Mouse (Mus musculus) erythroblast, adult 5-6 weeks (primary cell): ENCODE results near the gene Chl1. TPM values are rescaled to one million over a fixed set of nuclear protein-coding genes. Genes with fewer than 3 reads are reported as not detected.

Experiments
- ATAC-seq: replicated peaks from 2 replicates; pipeline ENCODE4 v1.8.0; 2016; ENCODE audit warnings: moderate number of reproducible peaks, mild to moderate bottlenecking, moderate TSS enrichment, inconsistent platforms; ENCODE audit not compliant: poor library complexity, low FRiP score, severe bottlenecking
- total RNA-seq, 2 experiments: library from RNA; stranded (forward) in 1 of 2; stranded (reverse) in 1 of 2; fragments of 150-400 nt in 1 of 2; fragments of 200-764, 138-1000 nt in 1 of 2; gene quantifications; 2 replicates each; pipeline versions ENCODE4 v1.2.3 to v1.2.4; 2015 to 2017; ENCODE audit warnings: low replicate concordance in 2 of 2

Chl1 gene
- total RNA-seq, 2 experiments from 2014 or later: not detected

DNA sequence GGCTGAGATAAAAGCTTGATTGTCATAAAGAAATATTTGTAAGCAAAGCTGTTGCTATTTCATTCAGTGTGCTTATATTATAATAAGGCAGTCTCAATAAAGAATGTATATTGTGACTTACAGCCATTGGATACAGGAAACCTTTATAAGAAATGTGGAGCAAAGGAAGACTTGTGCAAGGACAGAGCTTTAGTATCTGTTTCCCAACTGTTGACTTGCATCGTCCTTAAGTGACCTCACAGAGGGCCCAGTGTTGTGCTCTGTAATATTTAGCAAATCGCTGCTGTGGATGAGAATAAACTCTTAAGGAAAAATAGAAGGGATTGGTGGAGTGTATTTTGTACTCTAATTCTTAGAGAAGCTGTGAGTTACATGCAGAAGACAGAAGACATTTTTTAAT is 23.6 kb downstream of the Chl1 start:
- no peak for ATAC-seq

DNA sequence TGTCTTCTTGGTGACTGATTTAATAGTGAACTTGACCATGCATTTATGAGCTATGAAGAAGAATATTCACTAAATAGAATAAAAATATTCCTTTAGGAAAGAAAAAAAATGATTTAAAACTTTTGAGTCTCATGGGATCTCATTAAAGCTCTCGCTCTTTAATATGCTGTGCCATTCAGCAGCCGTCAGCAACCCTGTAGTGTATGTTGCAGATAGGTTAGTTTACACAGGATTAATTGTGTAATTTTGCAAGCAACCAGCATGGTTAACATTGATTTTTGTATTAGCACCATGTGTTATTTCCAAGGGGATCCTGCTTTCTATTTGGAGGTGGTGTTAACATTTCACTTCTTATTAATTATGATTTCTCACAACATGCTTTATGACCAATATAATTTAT is 32.2 kb downstream of the Chl1 start:
- no peak for ATAC-seq

DNA sequence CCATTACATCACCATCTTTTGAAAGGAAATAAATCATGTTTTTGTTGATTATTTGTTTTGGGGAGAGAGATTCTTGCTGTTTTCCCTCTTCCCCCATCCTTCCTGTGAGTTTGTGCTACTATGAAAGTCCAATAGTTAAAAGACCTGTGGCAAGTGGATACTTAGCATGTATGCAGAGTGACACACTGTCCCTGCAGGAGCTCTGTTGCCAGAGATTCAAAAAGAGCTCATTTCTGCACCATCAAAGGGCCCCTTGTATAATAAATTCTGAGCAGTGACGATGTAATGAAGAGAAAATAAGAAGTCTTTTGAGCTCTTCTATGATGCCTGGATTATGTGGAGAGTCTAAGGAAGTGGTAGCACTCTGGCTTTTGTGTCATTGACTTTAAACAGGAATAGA is 33.4 kb downstream of the Chl1 start:
- ATAC-seq: no peak

DNA sequence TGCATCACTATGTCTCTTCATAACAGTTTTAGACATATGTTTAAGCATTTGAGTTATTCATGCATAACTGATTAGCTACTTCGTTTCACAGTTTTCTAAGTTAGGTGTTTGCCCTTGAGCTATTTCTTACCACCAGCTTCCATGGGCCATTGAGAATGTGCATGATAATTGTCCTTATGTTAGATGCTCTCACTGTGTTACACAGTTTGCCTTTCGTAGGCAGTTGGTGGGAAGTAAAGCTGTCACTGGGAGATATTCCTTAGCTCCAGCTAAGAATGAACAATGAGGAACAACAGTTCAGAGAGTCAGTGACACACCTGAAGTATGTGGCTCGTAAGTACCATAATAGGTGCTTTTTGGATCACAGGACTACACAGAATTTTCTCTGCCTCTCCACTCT is 35.9 kb downstream of the Chl1 start:
- no peak for ATAC-seq

DNA sequence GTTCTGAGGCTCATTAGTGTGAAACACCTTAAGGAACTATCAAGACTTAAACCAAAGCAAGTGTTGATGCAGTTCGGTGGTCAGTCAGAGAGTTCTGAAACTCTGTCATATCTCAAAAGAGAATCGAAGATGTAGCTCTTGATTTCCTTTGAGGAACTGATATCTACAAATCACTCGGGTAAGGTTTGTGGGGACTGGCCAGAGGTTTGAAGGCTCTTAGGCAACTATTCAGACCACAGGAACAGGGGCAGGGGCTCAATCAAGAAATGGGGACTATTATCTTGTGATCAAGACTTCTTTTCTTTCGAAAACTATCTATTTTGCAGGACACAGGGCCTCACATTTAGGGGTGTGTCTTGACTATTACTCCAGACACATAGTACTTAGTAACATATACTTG is 39.5 kb downstream of the Chl1 start:
- no peak for ATAC-seq

DNA sequence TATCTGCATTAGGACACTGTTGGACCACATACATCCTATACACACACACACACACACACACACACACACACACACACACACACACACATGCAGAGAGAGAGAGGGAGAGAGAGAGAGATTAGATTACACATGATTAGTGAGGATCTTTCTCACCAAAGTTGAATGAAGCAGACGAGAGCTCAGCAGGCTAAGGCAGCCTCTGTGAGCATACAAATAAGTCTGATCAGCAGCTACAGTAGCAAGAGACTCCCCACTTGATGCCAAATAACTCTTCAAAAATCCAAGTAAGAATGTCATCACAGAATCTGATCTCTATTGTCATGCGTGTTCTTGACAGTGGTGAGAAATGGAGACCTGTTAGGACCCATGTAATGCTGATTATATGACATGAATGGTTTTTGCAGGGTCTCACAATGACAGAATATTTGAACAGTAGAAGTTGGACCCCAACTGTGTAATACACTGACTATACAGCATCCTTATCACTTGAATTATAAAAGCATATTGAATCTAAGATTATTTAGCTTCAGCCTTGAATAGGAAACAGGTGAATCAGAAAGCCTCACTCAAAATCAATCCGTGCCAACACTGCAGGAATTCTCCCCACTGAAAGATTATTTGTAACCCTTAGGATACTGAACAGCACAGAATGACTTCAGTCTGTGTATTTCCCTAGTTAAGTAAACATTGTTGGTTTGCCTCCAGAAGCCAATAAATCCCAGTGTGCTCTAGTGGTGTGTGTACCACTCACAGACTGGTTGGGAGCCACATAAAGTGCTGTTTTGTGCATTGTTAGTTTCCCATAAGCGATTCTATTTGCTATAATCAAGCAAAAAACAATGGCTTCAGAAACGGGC is 47.9 kb downstream of the Chl1 start:
- ATAC-seq: no peak

DNA sequence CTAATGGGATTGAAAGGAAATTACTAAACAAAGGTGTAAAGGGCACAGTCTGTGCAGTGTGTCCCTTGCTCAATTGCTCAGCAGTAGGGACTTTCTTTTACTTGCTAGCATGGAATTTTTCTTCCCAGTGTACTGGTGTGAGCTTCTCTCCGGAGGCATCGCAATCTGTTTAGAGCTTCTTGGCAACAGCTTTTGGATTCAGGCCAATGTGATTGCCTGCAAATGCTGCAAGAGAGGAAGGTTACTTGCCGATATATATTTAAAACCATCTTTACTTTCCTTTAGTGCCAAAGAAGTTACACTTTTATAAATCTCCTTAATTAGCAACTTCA is 48.5 kb downstream of the Chl1 start:
- no peak for ATAC-seq

DNA sequence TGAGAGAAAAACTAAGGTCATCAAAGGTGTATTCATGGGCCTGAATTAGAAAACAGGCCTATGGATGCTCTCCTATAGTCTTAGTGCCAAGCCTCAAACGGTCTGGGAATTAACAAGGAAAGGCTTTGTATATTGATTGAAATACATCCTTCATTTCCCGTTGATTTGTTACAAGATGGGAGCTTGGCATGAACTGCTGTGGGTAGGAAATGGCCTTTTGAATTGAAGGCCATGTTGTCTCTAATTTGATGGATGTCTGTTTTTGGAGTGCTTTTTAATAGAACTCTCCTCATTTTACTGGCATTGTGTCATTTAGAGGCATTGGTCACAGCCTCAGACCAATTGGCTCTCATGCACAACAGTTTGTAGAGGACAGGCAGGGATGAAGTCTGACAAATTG is 49.0 kb downstream of the Chl1 start:
- no peak for ATAC-seq

DNA sequence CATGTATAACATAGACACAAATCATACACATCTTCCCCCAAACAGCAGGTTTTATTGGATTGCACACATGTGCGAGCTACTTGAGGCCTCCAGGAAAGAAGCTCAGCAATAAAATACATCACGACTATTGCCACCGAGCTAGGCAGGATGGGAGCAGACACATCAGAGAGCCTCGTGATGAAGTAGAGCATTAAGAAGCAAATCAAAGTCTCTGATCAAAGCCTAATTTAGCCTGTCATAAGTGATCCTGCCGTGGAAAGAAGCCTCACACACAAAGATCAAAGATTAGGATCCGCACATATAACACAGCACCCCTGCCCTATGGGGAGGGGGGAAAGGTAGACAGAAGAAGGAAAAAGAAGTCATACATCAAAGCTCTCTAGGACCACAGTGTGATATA is 54.4 kb downstream of the Chl1 start:
- ATAC-seq: no peak

DNA sequence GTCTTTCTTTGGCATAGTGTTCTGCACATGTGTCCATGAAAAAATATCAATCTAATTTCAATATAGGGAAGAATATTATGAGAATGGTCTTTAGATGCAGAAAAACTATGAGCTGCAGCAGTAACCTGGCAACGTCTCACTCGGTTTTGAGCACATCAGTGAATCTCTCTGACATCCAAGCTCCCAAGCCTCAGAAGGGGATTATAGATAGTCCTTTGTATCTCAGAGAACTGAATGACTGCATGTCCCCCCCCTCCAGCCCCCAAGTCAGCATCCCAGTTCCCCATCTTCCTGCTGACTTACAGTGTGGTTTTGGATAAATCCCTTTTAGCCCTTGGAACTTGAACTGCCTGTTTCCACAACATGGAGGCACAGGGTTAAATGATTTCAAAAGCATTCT is 56.9 kb downstream of the Chl1 start:
- no peak for ATAC-seq

DNA sequence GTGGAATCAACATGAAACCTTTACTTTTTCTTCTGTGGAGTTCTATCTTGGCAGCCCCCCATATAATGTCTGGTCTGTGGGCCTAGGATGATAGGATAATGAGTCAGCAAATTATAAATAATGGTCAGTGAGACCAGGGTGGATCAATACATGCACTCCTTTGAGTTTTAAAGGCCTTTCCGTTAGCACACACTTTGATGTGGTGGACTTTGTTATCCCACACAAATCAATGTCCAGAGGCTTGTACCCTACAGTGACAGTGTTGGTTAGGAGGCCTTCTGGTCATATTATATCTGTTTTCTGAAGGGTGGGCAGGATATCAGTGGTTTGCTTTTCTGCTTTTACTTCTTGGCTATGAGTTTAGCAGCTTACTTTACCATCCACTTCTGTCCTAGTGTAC is 62.3 kb downstream of the Chl1 start:
- no peak for ATAC-seq

DNA sequence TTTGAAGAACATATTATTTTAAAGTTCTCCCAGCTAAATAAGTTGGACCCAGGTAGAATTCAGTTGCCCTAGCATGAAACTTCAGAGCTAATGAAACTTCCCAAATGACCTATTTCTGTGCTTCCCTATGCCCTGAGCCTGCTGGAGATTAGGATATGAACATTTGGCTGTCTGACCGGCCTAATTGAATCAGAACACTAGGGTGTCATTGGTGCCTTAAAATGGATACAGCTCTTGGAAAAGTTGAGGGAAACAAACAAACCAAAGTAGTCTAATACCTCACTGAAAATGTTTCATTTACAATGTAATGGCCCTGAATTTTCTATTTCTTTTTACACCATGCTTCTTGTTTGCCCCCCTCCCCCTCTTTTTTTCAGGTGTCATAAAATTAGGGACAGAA is 73.8 kb downstream of the Chl1 start:
- ATAC-seq: no peak

DNA sequence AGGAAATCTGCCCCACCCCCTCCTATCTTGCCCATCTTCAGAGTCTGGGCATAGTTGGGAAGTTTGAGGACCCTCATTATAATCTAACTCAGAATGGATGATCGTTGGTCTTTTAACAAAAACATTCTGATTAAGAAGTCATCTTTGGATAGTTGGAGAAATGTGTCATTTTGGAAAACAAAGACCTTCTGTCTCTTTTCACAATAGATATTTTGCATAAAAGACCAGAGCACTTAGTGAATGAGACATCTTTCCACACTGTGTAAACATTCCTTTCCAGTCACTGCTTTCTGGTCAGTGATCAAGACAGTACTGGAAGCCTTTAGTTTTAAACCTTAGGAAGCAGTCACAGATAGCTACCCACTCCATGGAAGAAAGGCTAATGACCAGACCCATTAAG is 75.3 kb downstream of the Chl1 start:
- no peak for ATAC-seq

DNA sequence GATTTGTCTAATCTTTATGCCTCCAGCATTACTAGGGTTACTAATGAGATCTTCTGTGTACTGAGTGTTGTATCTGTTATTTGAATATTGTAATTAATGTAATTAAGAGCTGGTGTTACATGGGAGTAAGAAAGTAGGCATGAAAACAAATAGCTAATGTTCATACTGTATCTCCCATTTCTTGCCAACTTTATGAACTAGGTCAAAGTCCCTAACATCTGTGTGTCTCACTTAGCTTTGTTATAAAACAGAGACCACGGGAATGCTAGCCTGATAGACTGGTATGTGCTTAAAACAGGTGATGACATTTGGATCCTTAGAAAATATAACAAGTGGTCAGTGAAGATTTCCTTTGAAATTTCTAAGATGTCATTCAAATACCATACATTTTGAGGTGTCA is 75.7 kb downstream of the Chl1 start:
- ATAC-seq: no peak

DNA sequence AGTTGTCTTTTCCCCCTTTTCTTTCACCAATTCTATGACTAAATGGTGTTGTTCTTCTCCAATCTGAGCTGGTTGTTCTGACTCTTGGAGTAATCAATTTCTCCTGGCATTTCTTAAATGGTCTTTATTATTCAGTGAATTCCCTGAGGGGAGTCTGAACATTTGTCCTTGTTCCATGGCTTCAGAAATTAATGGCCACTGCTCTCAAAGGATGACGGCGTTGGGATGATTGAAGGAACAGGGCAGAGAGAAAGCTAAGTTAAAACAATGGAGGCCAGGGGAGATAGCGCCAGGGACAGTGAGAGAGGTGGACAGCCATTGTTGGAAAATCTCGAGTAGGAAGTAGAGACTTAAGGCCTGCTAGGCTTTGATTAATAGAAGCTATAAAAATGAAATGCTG is 91.7 kb downstream of the Chl1 start:
- ATAC-seq: no peak

DNA sequence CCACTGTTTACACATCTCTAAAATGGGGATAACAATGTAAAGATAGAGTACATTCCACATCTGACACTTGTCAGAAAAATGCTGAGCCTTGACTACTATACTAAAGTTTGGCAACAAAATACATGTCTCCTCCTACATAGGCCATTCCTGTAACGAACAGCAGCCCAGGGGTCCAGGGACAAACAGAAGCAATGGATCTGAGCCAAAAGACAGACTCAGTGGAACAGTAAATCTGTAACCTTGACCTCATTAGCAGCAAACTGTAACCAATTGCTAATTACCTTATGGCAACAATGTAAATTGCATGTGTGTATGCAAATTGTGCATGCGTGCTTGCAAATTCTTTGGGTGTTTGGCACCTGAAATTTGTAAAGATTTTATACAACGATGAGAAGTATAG is 100.3 kb downstream of the Chl1 start:
- ATAC-seq: no peak

DNA sequence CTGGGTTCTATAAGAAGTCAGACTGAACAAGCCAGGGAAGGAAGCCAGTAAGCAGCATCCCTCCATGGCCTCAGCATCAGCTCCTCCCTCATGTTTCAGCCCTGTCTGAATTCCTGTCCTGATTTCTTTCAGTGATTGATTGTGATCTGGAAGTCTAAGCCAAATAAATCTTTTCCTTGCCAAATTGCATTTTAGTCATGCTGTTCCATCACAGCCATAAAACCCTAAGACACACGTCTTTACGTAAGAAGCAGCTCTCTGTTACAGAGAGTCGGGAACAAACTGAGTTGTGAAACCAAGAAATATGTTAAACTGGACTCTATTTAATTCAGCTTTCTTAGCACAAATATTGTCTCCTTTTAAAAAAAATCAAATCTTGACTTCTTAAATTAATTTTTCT is 102.2 kb downstream of the Chl1 start:
- ATAC-seq: no peak

DNA sequence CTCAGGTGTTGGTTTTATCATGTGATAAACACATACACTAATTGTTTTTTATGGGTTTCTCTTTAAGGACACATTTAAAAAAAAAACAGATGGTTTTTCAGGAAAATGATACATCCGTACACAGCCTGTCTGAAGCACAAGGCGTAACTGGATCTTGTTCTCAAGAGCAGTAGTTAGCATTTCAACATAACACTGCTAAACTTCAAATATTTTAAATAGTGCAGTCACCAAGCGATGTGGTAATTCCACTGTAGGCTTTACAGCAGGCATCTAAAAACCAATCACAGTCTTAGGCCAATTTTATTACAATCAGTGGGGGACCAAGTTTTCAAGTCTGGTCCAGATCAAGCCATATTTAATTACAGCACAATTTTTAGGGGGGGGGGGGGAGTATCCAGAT is 103.3 kb downstream of the Chl1 start:
- ATAC-seq: no peak

DNA sequence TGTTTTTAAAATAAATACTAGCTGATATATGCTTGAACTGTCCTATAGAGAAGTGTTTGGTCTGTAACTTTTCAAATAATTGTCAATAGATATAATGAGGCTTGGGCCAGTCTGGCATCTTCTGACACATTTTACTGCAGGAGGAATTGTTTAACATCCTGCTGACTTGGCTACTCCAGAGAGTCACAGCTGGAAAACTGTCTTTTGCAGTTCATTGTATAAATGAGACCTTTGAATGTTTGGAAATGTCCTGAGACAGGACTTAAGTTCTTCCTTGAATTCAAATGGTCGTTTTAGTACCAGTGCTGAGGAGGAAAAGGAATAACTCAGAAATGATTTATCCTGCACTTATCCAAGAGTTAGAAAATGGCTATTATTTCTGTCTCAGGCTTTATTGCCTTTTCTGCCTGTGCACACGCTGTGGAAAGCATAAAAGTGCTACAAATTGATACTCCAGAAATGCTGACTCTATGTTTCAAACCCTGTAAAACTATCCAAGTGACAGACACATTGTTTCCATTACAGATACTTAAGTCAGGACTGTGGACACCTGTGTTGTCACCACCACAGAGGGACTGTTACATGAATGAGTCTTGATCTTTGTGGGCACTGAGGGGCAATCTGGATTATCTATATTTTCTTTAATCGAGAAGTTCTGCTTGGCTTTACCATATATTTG is 105.7 kb downstream of the Chl1 start:
- ATAC-seq: no peak

DNA sequence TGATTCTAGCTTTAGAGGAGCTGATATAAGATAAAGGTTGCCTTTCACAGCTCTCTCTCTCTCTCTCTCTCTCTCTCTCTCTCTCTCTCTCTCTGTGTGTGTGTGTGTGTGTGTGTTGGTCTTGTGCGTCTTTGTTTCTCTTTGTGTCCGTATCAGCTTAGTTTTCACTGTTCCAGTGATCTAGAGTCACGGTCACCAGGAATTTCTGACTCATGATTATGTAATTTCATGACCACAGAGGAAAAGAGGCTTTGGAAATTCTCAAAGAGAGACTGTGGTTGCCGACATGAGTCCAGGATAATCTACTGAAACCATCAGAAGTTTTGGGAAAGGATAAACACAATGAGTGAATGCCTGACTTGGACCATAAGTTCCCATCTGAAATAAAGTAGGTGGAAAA is 110.5 kb downstream of the Chl1 start:
- ATAC-seq: no peak

DNA sequence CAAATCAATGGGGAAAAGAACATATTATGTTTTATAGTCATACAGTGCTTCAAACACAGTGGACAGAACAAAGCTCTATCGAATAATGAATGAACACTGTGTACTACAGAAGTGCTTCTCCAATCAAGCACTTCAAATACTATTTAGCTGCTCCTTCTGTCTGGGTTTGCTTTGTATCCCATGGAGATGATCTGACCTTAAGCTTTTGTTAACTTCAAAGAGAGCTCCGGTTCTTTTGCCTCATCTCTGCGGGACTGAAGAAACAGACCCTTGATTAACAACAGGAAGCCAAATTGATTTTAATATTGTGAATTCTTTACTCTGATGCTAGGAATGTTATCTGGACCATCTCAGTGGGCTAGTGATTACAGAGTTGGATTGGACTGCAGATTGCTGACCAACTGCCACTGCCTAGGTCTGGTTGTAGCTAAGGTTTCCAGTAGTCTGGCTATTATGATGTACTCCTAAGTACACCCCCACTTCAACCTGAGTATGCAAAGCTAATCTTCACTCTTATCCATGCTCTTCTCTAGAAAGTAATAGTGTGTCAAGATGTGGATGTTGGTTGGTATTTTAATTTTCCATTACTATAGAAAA is 111.8 kb downstream of the Chl1 start:
- ATAC-seq: no peak
